Mouse (Mus musculus): ENCODE measurements at regions not wholly inside any gene's neighbourhood (a gene's known extent, or its start where the extent isn't known, plus 50 kb on each side); places are given as distances from the start of the nearest gene placed in this dataset.

DNA sequence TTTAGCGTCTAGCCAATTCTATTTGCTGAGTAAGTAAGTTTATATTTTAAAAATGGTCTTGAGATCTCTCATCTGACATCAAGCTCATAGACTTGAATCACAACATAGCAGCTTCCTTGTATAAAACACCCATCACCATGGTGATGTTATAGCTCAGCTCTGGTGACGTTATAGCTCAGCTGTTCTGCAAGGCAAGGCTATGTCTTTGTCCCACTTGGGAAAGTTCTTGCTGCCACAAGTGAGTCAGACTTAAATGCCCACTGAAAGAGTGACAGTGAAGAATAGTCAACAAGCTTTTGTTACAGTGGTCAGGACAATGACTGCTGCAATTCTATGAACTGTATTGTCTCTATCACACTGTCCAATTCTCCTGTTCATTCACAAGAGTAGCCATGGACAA is 122.2 kb upstream of the Satb2 start:
- no peak for TF ChIP-seq CTCF (IDR thresholded peaks at IDR 0.05; ENCODE audit: borderline replicate concordance, insufficient read depth, low read depth, low read length)
- TF ChIP-seq POLR2A (IDR thresholded peaks at IDR 0.05; ENCODE audit: borderline replicate concordance, insufficient read depth, low read length): no peak
